Mouse (Mus musculus) hindbrain, postnatal 0 days (tissue): ENCODE results near the gene Atxn2. TPM values are rescaled to one million over a fixed set of nuclear protein-coding genes. Genes with fewer than 3 reads are reported as not detected.

Experiments
- ATAC-seq: fragments of 200-750 bp; cut with Nextera tagmentation; 2 replicates; pipeline ENCODE4 v1.8.0; 2017; ENCODE audit warnings: mild to moderate bottlenecking, moderate TSS enrichment, moderate library complexity
- DNase-seq: peaks from one replicate; pipeline ENCODE4 v3.0.0-alpha.2; 2015; ENCODE audit warnings: low spot score
- H3K27ac ChIP-seq: fragments of 300-500 bp; sonication (generic); 2 replicates; pipeline ENCODE4 v1.5.1; 2014; ENCODE audit warnings: mild to moderate bottlenecking
- H3K27me3 ChIP-seq: fragments of 300-500 bp; sonication (generic); 2 replicates; pipeline ENCODE4 v1.6.1; 2014; ENCODE audit warnings: low read length, mixed read lengths; ENCODE audit not compliant: insufficient read depth
- H3K36me3 ChIP-seq: fragments of 300-500 bp; sonication (generic); 2 replicates; pipeline ENCODE4 v1.6.1; 2014; ENCODE audit warnings: low read length, mixed read lengths; ENCODE audit not compliant: insufficient read depth
- H3K4me1 ChIP-seq: fragments of 300-500 bp; sonication (generic); 2 replicates; pipeline ENCODE4 v1.6.1; 2014; ENCODE audit warnings: antibody characterized with exemption, low read length, mixed read lengths; ENCODE audit not compliant: insufficient read depth
- H3K4me2 ChIP-seq: fragments of 300-500 bp; sonication (generic); 2 replicates; pipeline ENCODE4 v1.6.1; 2014; ENCODE audit warnings: low read depth, mild to moderate bottlenecking, low read length, moderate library complexity, mixed read lengths
- H3K4me3 ChIP-seq: fragments of 300-500 bp; sonication (generic); 2 replicates; pipeline ENCODE4 v1.5.1; 2014; ENCODE audit warnings: low read length
- H3K9ac ChIP-seq: fragments of 300-500 bp; sonication (generic); replicated peaks from 2 replicates; pipeline ENCODE4 v1.6.1; 2014; ENCODE audit warnings: mild to moderate bottlenecking, low read length, moderate library complexity, mixed read lengths
- H3K9me3 ChIP-seq: fragments of 300-500 bp; sonication (generic); 2 replicates; pipeline ENCODE4 v1.6.1; 2016; ENCODE audit warnings: low read length, mixed read lengths
- CTCF ChIP-seq: IDR thresholded peaks from 2 replicates; pipeline ENCODE4 v1.5.1; 2016; ENCODE audit warnings: antibody characterized with exemption, control low read depth, low read depth
- WGBS: fragments of 180-500 bp; shearing (Covaris S2); extraction: QIAGEN DNeasy Blood & Tissue Kit; methylation state at CpG from one replicate; pipeline ENCODE4 v1.1.7; 2014; 5-methylcytosine and 5-hydroxymethylcytosine counted together
- microRNA-seq, 2 experiments: library from miRNA; unstranded; fragments of <30 nt; microRNA quantifications; one replicate each; pipeline ENCODE4; 2016
- polyA plus RNA-seq: library from polyadenylated mRNA; unstranded; fragments of >200 nt; fragmentation: Nextera tagmentation; extraction: Ambion mirVana; gene quantifications from 2 replicates; pipeline ENCODE4 v1.2.1, GENCODE M21; 2015
- total RNA-seq: library from RNA; depleted of rRNA; stranded (reverse); fragments of >200 nt; gene quantifications from 2 replicates; pipeline ENCODE4 v1.2.3, GENCODE M21; 2014; rRNA removed

Atxn2 gene
- total and polyA plus RNA-seq, 2 experiments from 2014 or later = 83.5 to 118 TPM

GRCm38 (mm10) chr5:121861964-121862363 is 150.8 kb downstream of the Atxn2 start:
- 0 out of 2 replicates have a peak, but pooled peaks cover 5% of the 10 kb centered on the region for H3K9me3 ChIP-seq
- no peak overlapping the region for H3K4me2 ChIP-seq
- TF ChIP-seq CTCF = no peak
- no peaks in the 10 kb centered on the region for H3K4me1 ChIP-seq
- H3K9ac ChIP-seq = no peak overlapping the region
- DNase-seq = no peak
- H3K4me3 ChIP-seq = no peak overlapping the region
- ATAC-seq = no peak
- no peak overlapping the region for H3K27ac ChIP-seq
- 54% methylated on average over 5 of the region's 5 CpGs for WGBS
- no peaks in the 10 kb centered on the region for H3K27me3 ChIP-seq
- H3K36me3 ChIP-seq = peaks cover 9% of the 10 kb centered on the region; the same call in 1 of the 2 replicates

DNA sequence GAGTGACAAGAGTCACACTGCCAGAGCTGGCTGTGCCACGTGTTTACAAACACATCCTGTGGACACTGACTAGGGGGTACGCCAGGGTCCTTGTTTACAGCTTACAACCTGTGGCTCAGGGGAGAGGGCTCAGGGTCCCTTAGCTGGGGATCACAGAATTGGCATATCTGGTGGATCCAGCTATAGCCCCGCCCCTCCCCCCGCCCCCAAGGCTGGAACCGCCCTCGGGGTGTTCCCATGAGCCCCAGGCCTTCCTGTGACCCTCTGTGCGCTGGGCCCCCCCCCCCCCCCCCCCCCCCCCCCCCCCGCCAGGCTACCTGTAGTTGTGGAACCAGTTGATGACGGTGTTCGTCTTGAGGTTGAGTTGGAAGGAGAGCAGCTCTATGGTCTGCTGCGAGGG is 153.2 kb downstream of the Atxn2 start:
- Histone ChIP-seq H3K9me3 (0 out of 2 replicates have a peak, but pooled peaks cover 5% of the 10 kb centered on the region), H3K4me2 (no peak overlapping the region), H3K9ac (no peak overlapping the region), H3K27ac (no peak overlapping the region), H3K4me3 (no peak overlapping the region), H3K36me3 (peaks cover 12% of the 10 kb centered on the region; the same call in 1 of the 2 replicates), H3K27me3 (no peaks in the 10 kb centered on the region), H3K4me1 (no peaks in the 10 kb centered on the region)
- ATAC-seq = no peak
- no peak for TF ChIP-seq CTCF
- 17% methylated on average over 10 of the region's 11 CpGs for WGBS
- no peak for DNase-seq

Small RNA genes lying within 50 kb of the gene (microRNA-seq; reads per million reads assigned to microRNA genes)
- gene Mir7031 = 0.71 to 0.72 reads per million in 2 experiments

Other genes starting within 250 kb of the Atxn2 start
- not detected in 2 replicates for gene Adam1b, start 207.9 kb upstream of the Atxn2 start, total RNA-seq
- gene Adam1b, start 207.9 kb upstream of the Atxn2 start, polyA plus RNA-seq = not detected in 2 replicates
- 8.5 and 14.4 TPM in 2 replicates for gene Adam1a, start 165.9 kb upstream of the Atxn2 start, total RNA-seq
- gene Adam1a, start 165.9 kb upstream of the Atxn2 start, polyA plus RNA-seq = 1.3 and 1.4 TPM in 2 replicates
- gene Gm42878, start 165.9 kb upstream of the Atxn2 start, total RNA-seq = not detected in 2 replicates
- not detected in 2 replicates for gene Gm42878, start 165.9 kb upstream of the Atxn2 start, polyA plus RNA-seq
- gene Mapkapk5, start 165.4 kb upstream of the Atxn2 start, total RNA-seq = 51.0 and 57.6 TPM in 2 replicates
- gene Mapkapk5, start 165.4 kb upstream of the Atxn2 start, polyA plus RNA-seq = 43.1 and 46.1 TPM in 2 replicates
- gene Aldh2, start 117.5 kb upstream of the Atxn2 start, total RNA-seq = 87.7 and 106 TPM in 2 replicates
- gene Aldh2, start 117.5 kb upstream of the Atxn2 start, polyA plus RNA-seq = 150 and 157 TPM in 2 replicates
- gene Acad12, start 92.4 kb upstream of the Atxn2 start, total RNA-seq = 1.7 and 3.7 TPM in 2 replicates
- 1.6 and 2.2 TPM in 2 replicates for gene Acad12, start 92.4 kb upstream of the Atxn2 start, polyA plus RNA-seq
- gene Acad10, start 50.8 kb upstream of the Atxn2 start, total RNA-seq = 0.72 and 5.1 TPM in 2 replicates
- 1.2 and 1.4 TPM in 2 replicates for gene Acad10, start 50.8 kb upstream of the Atxn2 start, polyA plus RNA-seq
- gene Brap, start 50.8 kb upstream of the Atxn2 start, total RNA-seq = 41.2 and 41.7 TPM in 2 replicates
- 43.5 and 44.0 TPM in 2 replicates for gene Brap, start 50.8 kb upstream of the Atxn2 start, polyA plus RNA-seq
- gene Sh2b3, start 126.3 kb downstream of the Atxn2 start, total RNA-seq = 24.7 and 31.0 TPM in 2 replicates
- gene Sh2b3, start 126.3 kb downstream of the Atxn2 start, polyA plus RNA-seq = 6.5 and 6.6 TPM in 2 replicates
- gene Pheta1, start 137.6 kb downstream of the Atxn2 start, total RNA-seq = 48.9 and 52.5 TPM in 2 replicates
- gene Pheta1, start 137.6 kb downstream of the Atxn2 start, polyA plus RNA-seq = 28.0 and 28.3 TPM in 2 replicates